Mouse (Mus musculus): ENCODE results near the gene 1810062G17Rik. TPM values are rescaled to one million over a fixed set of nuclear protein-coding genes. Genes with fewer than 3 reads are reported as not detected.

The 1810062G17Rik gene
- polyA plus RNA-seq, 2 experiments, result 2.0 TPM

GRCm38 (mm10) chr3:36488899-36489589 is 13.3 kb downstream of the 1810062G17Rik start:
- H3K4me2 ChIP-seq (replicated peaks; ENCODE audit: low read depth, low read length, severe bottlenecking), result no peak overlapping the region
- no peak for TF ChIP-seq POLR2A (IDR thresholded peaks at IDR 0.05; ENCODE audit: borderline replicate concordance, extremely low read depth, insufficient read depth, insufficient read length)
- H3K36me3 ChIP-seq (ENCODE audit: control insufficient read depth, insufficient read depth, low read length), result no peaks in the 10 kb centered on the region
- no peaks in the 10 kb centered on the region for H3K9me3 ChIP-seq (ENCODE audit: control insufficient read depth, low read length)
- DNase-seq (ENCODE audit: low spot score) (no peak), ATAC-seq (ENCODE audit: low FRiP score, low read depth) (no peak)
- no peaks in the 10 kb centered on the region for H3K27me3 ChIP-seq (ENCODE audit: control insufficient read depth, insufficient read depth, low read length)
- H3K27ac ChIP-seq (replicated peaks; ENCODE audit: low read depth, low read length), result no peak overlapping the region
- no peak overlapping the region for H3K9ac ChIP-seq (ENCODE audit: low read depth, low read length, severe bottlenecking)
- peaks cover 3% of the 10 kb centered on the region; the same call in 1 of the 2 replicates for H3K4me1 ChIP-seq (ENCODE audit: control insufficient read depth, insufficient read depth, low read length)
- H3K4me3 ChIP-seq (replicated peaks; ENCODE audit: low read length), result no peak overlapping the region
- 83% methylated on average over 6 of the region's 6 CpGs for WGBS

GRCm38 (mm10) chr3:36489590-36489910 is 13.8 kb downstream of the 1810062G17Rik start:
- no peaks in the 10 kb centered on the region for H3K36me3 ChIP-seq (ENCODE audit: control insufficient read depth, insufficient read depth, low read length)
- no peak for TF ChIP-seq POLR2A (IDR thresholded peaks at IDR 0.05; ENCODE audit: borderline replicate concordance, extremely low read depth, insufficient read depth, insufficient read length)
- H3K27ac ChIP-seq (replicated peaks; ENCODE audit: low read depth, low read length), result no peak overlapping the region
- no peaks in the 10 kb centered on the region for H3K27me3 ChIP-seq (ENCODE audit: control insufficient read depth, insufficient read depth, low read length)
- 96% methylated on average over 1 of the region's 1 CpGs for WGBS
- no peaks in the 10 kb centered on the region for H3K9me3 ChIP-seq (ENCODE audit: control insufficient read depth, low read length)
- no peaks in the 10 kb centered on the region for H3K4me1 ChIP-seq (ENCODE audit: control insufficient read depth, insufficient read depth, low read length)
- ATAC-seq (ENCODE audit: low FRiP score, low read depth) (no peak), DNase-seq (ENCODE audit: low spot score) (no peak)
- H3K4me2 ChIP-seq (replicated peaks; ENCODE audit: low read depth, low read length, severe bottlenecking), result no peak overlapping the region
- no peak overlapping the region for H3K4me3 ChIP-seq (replicated peaks; ENCODE audit: low read length)
- H3K9ac ChIP-seq (ENCODE audit: low read depth, low read length, severe bottlenecking), result no peak overlapping the region

GRCm38 (mm10) chr3:36491535-36491934 is 15.8 kb downstream of the 1810062G17Rik start:
- TF ChIP-seq POLR2A (IDR thresholded peaks at IDR 0.05; ENCODE audit: borderline replicate concordance, extremely low read depth, insufficient read depth, insufficient read length), result no peak
- Histone ChIP-seq H3K27me3 (ENCODE audit: control insufficient read depth, insufficient read depth, low read length) (no peaks in the 10 kb centered on the region), H3K4me3 (replicated peaks; ENCODE audit: low read length) (no peak overlapping the region), H3K9me3 (ENCODE audit: control insufficient read depth, low read length) (no peaks in the 10 kb centered on the region), H3K4me1 (ENCODE audit: control insufficient read depth, insufficient read depth, low read length) (peaks cover 4% of the 10 kb centered on the region; the same call in 1 of the 2 replicates), H3K36me3 (ENCODE audit: control insufficient read depth, insufficient read depth, low read length) (no peaks in the 10 kb centered on the region), H3K9ac (ENCODE audit: low read depth, low read length, severe bottlenecking) (no peak overlapping the region), H3K4me2 (replicated peaks; ENCODE audit: low read depth, low read length, severe bottlenecking) (no peak overlapping the region), H3K27ac (replicated peaks; ENCODE audit: low read depth, low read length) (no peak overlapping the region)
- DNase-seq (ENCODE audit: low spot score), result no peak
- WGBS, result 89% methylated on average over 5 of the region's 5 CpGs
- ATAC-seq (ENCODE audit: low FRiP score, low read depth), result no peak

- ATAC-seq (ENCODE audit: low FRiP score, low read depth) (0 out of 2 replicates have a peak, but pooled peaks have one; percentile 11), DNase-seq (ENCODE audit: low spot score) (peak; percentile 25)
- peaks cover 6% of the 10 kb centered on the region; the same call in 1 of the 2 replicates for H3K4me1 ChIP-seq (ENCODE audit: control insufficient read depth, insufficient read depth, low read length)
- H3K27me3 ChIP-seq (ENCODE audit: control insufficient read depth, insufficient read depth, low read length), result no peaks in the 10 kb centered on the region
- no peak for TF ChIP-seq POLR2A (IDR thresholded peaks at IDR 0.05; ENCODE audit: borderline replicate concordance, extremely low read depth, insufficient read depth, insufficient read length)
- H3K27ac ChIP-seq (replicated peaks; ENCODE audit: low read depth, low read length), result no peak overlapping the region
- H3K9me3 ChIP-seq (ENCODE audit: control insufficient read depth, low read length), result no peaks in the 10 kb centered on the region
- WGBS, result 80% methylated on average over 9 of the region's 9 CpGs
- H3K4me3 ChIP-seq (replicated peaks; ENCODE audit: low read length), result no peak overlapping the region
- no peak overlapping the region for H3K4me2 ChIP-seq (replicated peaks; ENCODE audit: low read depth, low read length, severe bottlenecking)
- no peak overlapping the region for H3K9ac ChIP-seq (ENCODE audit: low read depth, low read length, severe bottlenecking)
- no peaks in the 10 kb centered on the region for H3K36me3 ChIP-seq (ENCODE audit: control insufficient read depth, insufficient read depth, low read length)
Observed at GRCm38 (mm10) chr3:36492716-36493391, 17.1 kb downstream of the 1810062G17Rik start.

GRCm38 (mm10) chr3:36493641-36494283 is 18.0 kb downstream of the 1810062G17Rik start:
- H3K27ac ChIP-seq (replicated peaks; ENCODE audit: low read depth, low read length), result no peak overlapping the region
- no peak overlapping the region for H3K4me3 ChIP-seq (replicated peaks; ENCODE audit: low read length)
- H3K9ac ChIP-seq (ENCODE audit: low read depth, low read length, severe bottlenecking), result no peak overlapping the region
- H3K27me3 ChIP-seq (ENCODE audit: control insufficient read depth, insufficient read depth, low read length), result no peaks in the 10 kb centered on the region
- no peak for TF ChIP-seq POLR2A (IDR thresholded peaks at IDR 0.05; ENCODE audit: borderline replicate concordance, extremely low read depth, insufficient read depth, insufficient read length)
- ATAC-seq (ENCODE audit: low FRiP score, low read depth), result no peak
- H3K9me3 ChIP-seq (ENCODE audit: control insufficient read depth, low read length), result no peaks in the 10 kb centered on the region
- 76% methylated on average over 6 of the region's 6 CpGs for WGBS
- peaks cover 6% of the 10 kb centered on the region; the same call in 1 of the 2 replicates for H3K4me1 ChIP-seq (ENCODE audit: control insufficient read depth, insufficient read depth, low read length)
- no peak overlapping the region for H3K4me2 ChIP-seq (replicated peaks; ENCODE audit: low read depth, low read length, severe bottlenecking)
- no peak for DNase-seq (ENCODE audit: low spot score)
- H3K36me3 ChIP-seq (ENCODE audit: control insufficient read depth, insufficient read depth, low read length), result no peaks in the 10 kb centered on the region

All from limb, embryonic 14.5 days (tissue).